Mouse (Mus musculus): ENCODE measurements around the gene Pfdn5.
"Not testable (repeated sequence)": the region's sequence is repeated elsewhere in the genome, so short reads cannot be mapped to it uniquely, and the experiment has no call there.

Gene Pfdn5

GRCm38 (mm10) chr15:102324654-102325473 lies 1.1 kb upstream of the Pfdn5 start:
- in situ Hi-C loops (cut with MboI; ENCODE audit: low pct_unique_long_range_greater_than_20kb in 1 of 2, low sequenced_read_pairs in 2 of 2, unreplicated experiment in 1 of 2): no loop called here

- in situ Hi-C loops (cut with MboI; ENCODE audit: low pct_unique_long_range_greater_than_20kb in 1 of 2, low sequenced_read_pairs in 2 of 2, unreplicated experiment in 1 of 2): no loop called here
Observed at GRCm38 (mm10) chr15:102326892-102327291, 976 bp downstream of the Pfdn5 start.

- in situ Hi-C loops (cut with MboI; ENCODE audit: low pct_unique_long_range_greater_than_20kb in 1 of 2, low sequenced_read_pairs in 2 of 2, unreplicated experiment in 1 of 2): no loop called here
Observed at GRCm38 (mm10) chr15:102331610-102332015, 5.7 kb downstream of the Pfdn5 start, which contains the start of gene Myg1. Myg1 (plus strand) TSS chr15:102331709.

GRCm38 (mm10) chr15:102335254-102335653 lies 9.3 kb downstream of the Pfdn5 start:
- in situ Hi-C loops (cut with MboI; ENCODE audit: low pct_unique_long_range_greater_than_20kb in 1 of 2, low sequenced_read_pairs in 2 of 2, unreplicated experiment in 1 of 2): no loop called here

- in situ Hi-C loops (cut with MboI; ENCODE audit: low pct_unique_long_range_greater_than_20kb in 1 of 2, low sequenced_read_pairs in 2 of 2, unreplicated experiment in 1 of 2): not testable (repeated sequence)
Observed at GRCm38 (mm10) chr15:102335925-102336324, 10.0 kb downstream of the Pfdn5 start.

- in situ Hi-C loops (cut with MboI; ENCODE audit: low pct_unique_long_range_greater_than_20kb in 1 of 2, low sequenced_read_pairs in 2 of 2, unreplicated experiment in 1 of 2): no loop called here
Observed at GRCm38 (mm10) chr15:102336946-102337345, 11.0 kb downstream of the Pfdn5 start.

GRCm38 (mm10) chr15:102339612-102340011 lies 13.7 kb downstream of the Pfdn5 start:
- in situ Hi-C loops (cut with MboI; ENCODE audit: low pct_unique_long_range_greater_than_20kb in 1 of 2, low sequenced_read_pairs in 2 of 2, unreplicated experiment in 1 of 2): no loop called here

- in situ Hi-C loops (cut with MboI; ENCODE audit: low pct_unique_long_range_greater_than_20kb in 1 of 2, low sequenced_read_pairs in 2 of 2, unreplicated experiment in 1 of 2): no loop called here
Observed at GRCm38 (mm10) chr15:102341580-102341979, 15.7 kb downstream of the Pfdn5 start.

- in situ Hi-C loops (cut with MboI; ENCODE audit: low pct_unique_long_range_greater_than_20kb in 1 of 2, low sequenced_read_pairs in 2 of 2, unreplicated experiment in 1 of 2): no loop called here
Observed at GRCm38 (mm10) chr15:102344490-102344889, 18.6 kb downstream of the Pfdn5 start.

- in situ Hi-C loops (cut with MboI; ENCODE audit: low pct_unique_long_range_greater_than_20kb in 1 of 2, low sequenced_read_pairs in 2 of 2, unreplicated experiment in 1 of 2): no loop called here
Observed at GRCm38 (mm10) chr15:102346444-102346843, 20.5 kb downstream of the Pfdn5 start.

GRCm38 (mm10) chr15:102350138-102350941 lies 24.4 kb downstream of the Pfdn5 start, which contains the start of gene Aaas:
Aaas (minus strand) TSS chr15:102350771.
- in situ Hi-C loops (cut with MboI; ENCODE audit: low pct_unique_long_range_greater_than_20kb in 1 of 2, low sequenced_read_pairs in 2 of 2, unreplicated experiment in 1 of 2): no loop called here

GRCm38 (mm10) chr15:102350942-102351291 lies 25.0 kb downstream of the Pfdn5 start:
- in situ Hi-C loops (cut with MboI; ENCODE audit: low pct_unique_long_range_greater_than_20kb in 1 of 2, low sequenced_read_pairs in 2 of 2, unreplicated experiment in 1 of 2): no loop called here

GRCm38 (mm10) chr15:102352177-102352576 lies 26.3 kb downstream of the Pfdn5 start:
- in situ Hi-C loops (cut with MboI; ENCODE audit: low pct_unique_long_range_greater_than_20kb in 1 of 2, low sequenced_read_pairs in 2 of 2, unreplicated experiment in 1 of 2): no loop called here

GRCm38 (mm10) chr15:102353986-102354385 lies 28.1 kb downstream of the Pfdn5 start:
- in situ Hi-C loops (cut with MboI; ENCODE audit: low pct_unique_long_range_greater_than_20kb in 1 of 2, low sequenced_read_pairs in 2 of 2, unreplicated experiment in 1 of 2): no loop called here

GRCm38 (mm10) chr15:102355134-102355870 lies 29.4 kb downstream of the Pfdn5 start:
- in situ Hi-C loops (cut with MboI; ENCODE audit: low pct_unique_long_range_greater_than_20kb in 1 of 2, low sequenced_read_pairs in 2 of 2, unreplicated experiment in 1 of 2): no loop called here

- in situ Hi-C loops (cut with MboI; ENCODE audit: low pct_unique_long_range_greater_than_20kb in 1 of 2, low sequenced_read_pairs in 2 of 2, unreplicated experiment in 1 of 2): no loop called here
Observed at GRCm38 (mm10) chr15:102355871-102356441, 30.0 kb downstream of the Pfdn5 start.

- in situ Hi-C loops (cut with MboI; ENCODE audit: low pct_unique_long_range_greater_than_20kb in 1 of 2, low sequenced_read_pairs in 2 of 2, unreplicated experiment in 1 of 2): no loop called here
Observed at GRCm38 (mm10) chr15:102356501-102357325, 30.8 kb downstream of the Pfdn5 start.

GRCm38 (mm10) chr15:102358126-102358525 lies 32.2 kb downstream of the Pfdn5 start:
- in situ Hi-C loops (cut with MboI; ENCODE audit: low pct_unique_long_range_greater_than_20kb in 1 of 2, low sequenced_read_pairs in 2 of 2, unreplicated experiment in 1 of 2): no loop called here
